Mouse (Mus musculus) layer of hippocampus, postnatal 10 days (tissue): ENCODE measurements around the gene Taar8b. TPM values are rescaled to one million over a fixed set of nuclear protein-coding genes. Genes with fewer than 3 reads are reported as not detected.
"Not testable (repeated sequence)": the region's sequence is repeated elsewhere in the genome, so short reads cannot be mapped to it uniquely, and the experiment has no call there.

ENCODE experiments used
- DNase-seq, 2 experiments: peaks; one replicate each; pipeline ENCODE4 v3.0.0; 2021; ENCODE audit warnings: low spot score in 2 of 2
- long read RNA-seq: library from polyadenylated mRNA; stranded (forward); transcript quantifications from one replicate; pipeline ENCODE4 v2.0.0, GENCODE M21; 2023
- total RNA-seq, 2 experiments: library from RNA; stranded (reverse); gene quantifications; 2 replicates each; pipeline ENCODE4 v1.2.3; 2021

The Taar8b gene
- not detected for total RNA-seq
- long read RNA-seq = 0 reads

- no peak for DNase-seq
These were observed at the start of gene Taar8b for GRCm38 (mm10) chr10:24092194-24092593. Gene Taar8b (minus strand): TSS chr10:24092294.

DNA sequence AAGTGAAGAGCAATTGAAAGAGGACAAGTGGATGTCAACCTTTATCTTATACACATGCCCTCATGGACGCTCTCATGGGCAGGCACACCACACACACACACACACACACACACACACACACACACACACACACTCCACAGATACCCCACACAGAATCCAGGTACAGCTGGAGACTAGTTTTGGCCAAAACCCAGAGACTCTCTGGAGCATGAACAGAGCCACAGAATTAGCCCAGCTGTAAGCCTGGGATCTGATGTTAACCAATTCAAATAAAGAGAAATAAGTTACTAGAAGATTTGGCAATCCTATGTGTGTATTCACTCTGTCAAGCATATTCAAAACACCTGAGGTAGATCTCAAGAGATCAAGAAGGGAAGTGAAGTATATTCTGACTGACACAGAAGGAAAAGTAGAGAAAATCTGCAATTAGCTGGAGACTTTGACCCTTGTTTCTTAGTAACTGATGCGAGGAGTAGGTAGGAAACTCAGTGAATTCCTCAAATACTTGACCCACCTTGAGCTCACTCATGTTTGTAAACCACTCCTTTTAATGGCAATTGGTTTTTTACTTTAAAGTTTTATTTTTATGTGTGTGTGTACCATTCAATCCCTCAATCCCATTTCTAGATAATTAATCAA lies 46.6 kb upstream of the Taar8b start:
- DNase-seq = no peak

DNA sequence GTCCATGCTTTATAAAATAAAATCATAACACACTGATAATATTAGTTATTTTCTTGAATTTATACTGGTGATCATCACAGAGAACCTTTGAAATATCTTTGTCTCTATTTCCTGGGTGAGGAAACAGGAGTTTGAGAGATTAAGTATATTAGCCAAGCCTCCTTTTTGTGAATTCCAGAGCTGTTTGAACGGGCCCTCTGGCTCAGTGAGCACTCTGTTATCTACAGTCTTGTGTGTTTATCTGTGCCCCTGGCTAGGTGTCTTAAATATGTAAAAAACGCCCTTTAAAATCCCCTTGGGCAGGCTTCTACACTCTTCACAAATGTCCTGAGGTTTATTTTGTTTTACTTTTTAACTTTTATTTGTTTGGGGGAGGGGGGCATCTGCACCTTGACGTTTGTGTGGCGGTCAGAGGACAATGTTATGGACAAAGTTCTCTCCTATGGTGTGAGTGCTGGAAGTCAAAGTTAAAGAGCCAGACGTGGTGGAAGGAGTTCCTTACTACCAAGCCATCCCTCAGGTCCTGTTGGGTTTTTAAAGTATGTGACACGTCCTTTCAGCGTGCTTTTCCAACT lies 42.1 kb upstream of the Taar8b start:
- DNase-seq = no peak

GRCm38 (mm10) chr10:24133132-24133531 lies 41.0 kb upstream of the Taar8b start:
- DNase-seq = no peak

DNA sequence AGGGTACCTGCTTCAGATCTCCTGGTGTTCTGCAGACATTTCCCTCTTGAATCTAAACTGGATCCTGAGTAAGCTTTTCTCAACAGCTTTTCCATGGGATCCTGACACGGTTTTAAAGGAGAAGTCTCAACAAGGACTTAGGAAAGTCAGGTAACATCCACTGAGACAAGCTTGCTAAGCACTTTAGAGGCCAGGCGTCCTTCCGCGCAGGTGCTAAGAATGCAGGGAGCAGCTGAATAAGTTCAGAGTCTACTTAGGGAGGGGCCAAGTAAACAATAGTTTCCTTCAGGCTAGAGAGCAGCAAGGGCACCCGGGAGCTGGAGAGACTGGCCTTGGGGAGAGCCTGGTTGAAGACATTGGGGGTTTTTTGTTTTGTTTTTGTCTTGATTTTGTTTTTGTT lies 40.2 kb upstream of the Taar8b start:
- DNase-seq = no peak

DNA sequence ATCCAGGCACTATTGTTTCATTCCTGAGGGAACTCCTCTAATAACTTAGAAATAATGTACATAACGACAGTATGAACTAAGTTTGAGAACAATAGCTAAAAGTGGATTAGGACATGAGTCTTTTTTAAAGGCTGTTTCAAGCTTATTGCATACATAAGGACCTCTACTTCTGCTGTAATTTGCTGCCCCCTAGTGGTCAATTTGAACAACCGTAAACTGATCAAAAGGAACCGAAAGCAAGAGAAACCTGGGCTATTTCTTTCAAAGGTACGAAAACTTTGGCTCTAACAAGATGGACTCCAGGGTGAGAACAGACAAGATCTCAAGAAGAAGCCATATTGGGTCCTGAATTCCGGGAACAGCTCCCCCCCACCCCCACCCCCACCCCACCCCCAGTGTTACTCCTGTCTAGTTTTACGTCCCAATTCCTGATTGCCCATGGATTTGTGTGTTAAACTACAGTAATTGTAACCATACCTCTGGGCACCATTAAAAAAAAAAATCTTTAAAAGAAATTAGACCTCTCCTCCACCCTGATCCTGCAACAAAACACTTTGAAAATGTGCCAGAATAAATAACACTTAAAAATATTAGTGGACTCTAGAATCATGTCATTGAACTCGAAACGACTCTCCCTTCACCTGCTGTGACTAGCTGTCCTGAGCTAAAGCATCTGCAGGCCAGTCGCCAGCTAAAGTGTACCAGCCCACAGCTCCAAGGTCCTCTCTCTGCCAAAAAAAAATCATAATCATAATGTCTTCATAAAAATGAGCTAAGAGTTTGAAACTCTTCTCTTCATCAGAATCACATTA lies 39.6 kb upstream of the Taar8b start:
- peak; percentile 49 to 56 for DNase-seq

DNA sequence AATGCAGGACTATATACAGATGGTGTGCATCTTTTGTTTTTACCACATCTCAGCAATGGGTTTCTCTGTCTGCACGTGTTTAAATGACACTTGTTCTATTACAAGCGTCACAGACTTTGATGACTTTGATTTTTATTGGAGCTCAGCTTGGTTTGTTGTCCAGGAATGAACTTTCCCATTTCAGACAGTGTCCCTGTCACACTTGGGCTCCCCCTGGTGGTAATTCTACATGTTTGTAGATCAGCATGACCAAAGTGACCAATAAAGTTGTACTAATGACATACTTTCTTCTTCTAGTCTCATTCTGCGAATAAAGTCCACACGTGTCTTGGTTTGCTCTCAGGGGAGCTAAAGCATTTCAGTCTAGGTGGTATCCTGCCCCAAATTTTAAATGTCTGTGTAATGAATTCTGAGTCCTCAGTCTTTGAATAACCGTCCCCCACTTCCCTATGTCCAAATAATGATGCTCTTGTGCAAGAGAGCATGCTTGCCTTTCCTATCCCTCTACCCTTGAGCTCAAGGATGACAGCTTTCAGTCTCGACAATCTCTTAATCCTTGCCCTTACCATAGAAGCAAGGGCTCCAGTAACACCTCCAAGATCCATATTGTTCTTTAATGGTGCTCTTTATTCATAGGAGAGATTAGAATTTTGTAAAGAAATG lies 19.2 kb upstream of the Taar8b start:
- DNase-seq = peak; percentile 14 to 39

GRCm38 (mm10) chr10:24109434-24109833 lies 17.3 kb upstream of the Taar8b start, which contains the start of gene Taar9:
Gene Taar9 (minus strand): TSS chr10:24109534.
- not testable (repeated sequence) for DNase-seq

- DNase-seq = no peak
These were observed 16.1 kb upstream of the Taar8b start for GRCm38 (mm10) chr10:24108236-24108635.

DNA sequence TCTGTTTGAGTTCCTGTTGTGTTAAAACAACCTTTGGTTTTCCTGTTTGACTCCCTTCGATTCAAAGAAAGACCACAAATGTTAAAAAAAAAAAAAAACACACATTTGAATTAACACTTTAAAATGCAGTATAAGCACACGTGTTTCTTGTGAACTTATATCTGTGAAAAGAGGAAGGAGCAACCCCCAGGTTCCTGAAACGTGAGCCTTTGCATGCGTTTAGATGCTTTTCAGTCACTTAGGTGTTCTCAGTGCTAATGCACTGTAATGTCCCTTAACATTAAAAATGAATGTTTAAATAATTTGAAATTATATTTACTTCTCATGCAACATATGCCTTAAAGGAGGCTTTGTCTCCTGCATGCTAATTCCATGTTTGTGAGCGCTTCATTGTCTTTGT lies 15.7 kb upstream of the Taar8b start:
- no peak for DNase-seq

DNA sequence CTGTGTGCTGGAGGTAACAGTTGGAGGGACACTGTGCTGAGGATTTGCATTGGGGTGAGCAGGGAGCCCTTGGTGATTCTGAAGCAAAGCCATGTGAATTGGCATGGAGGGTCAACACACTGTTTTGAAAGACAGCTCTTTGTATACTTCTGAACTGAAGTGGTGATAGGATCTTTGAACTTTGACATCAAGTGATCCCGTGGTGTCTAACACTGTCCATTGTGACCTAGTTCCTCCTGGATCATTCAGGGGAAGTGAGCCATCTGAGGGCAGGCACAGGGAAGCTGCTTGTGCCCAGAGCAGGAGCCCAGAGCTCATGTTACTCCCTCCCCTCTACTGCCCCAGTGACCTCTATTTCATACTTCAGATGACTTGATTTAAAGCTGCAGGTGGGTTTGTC lies 11.2 kb upstream of the Taar8b start:
- DNase-seq = not testable (repeated sequence)

GRCm38 (mm10) chr10:24101812-24102211 lies 9.7 kb upstream of the Taar8b start, which contains the start of gene Taar8c:
Gene Taar8c (minus strand): TSS chr10:24101912.
- not testable (repeated sequence) for DNase-seq

GRCm38 (mm10) chr10:24097010-24097409 lies 4.9 kb upstream of the Taar8b start:
- DNase-seq = not testable (repeated sequence)

GRCm38 (mm10) chr10:24087168-24087567 lies 4.9 kb downstream of the Taar8b start:
- DNase-seq = no peak

DNA sequence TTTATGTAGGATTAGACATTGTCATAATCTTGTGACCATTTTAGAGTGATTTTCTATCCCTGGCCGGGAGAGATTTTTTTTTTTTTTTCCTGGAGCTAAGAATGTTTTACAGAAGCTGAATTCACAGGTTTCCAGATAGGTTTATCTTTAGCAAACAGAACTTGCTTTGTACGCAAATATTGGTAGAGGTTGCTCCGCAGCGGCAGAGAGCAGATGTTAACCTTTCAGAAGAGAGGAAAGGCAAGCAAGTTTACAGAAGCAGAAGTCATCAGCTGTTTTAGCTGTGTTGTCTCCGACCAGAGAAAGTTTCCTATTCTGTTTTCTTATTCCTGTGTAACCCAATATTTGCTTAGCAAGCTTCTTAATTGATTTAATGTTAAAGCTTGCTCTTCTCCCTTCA lies 5.5 kb downstream of the Taar8b start:
- no peak for DNase-seq

GRCm38 (mm10) chr10:24085936-24086335 lies 6.2 kb downstream of the Taar8b start:
- no peak for DNase-seq

DNA sequence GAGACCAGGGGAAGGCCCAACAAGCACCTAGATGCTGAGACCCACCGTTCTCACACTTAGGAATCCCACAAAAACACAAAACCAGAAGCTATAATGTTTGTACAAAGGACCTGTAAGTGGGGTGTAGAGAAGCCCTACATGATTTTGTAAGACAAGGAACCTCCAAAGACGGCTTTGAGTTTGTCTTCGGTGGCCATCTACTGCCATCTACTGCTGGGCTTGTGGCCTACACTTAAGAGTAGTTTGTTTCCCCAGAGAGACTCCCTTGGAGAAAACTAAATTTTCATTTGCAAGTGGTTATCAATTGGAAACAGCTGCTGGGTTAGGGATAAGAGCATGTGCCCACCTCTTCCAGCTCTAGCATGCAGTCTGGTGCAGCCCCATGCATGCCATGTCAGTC lies 11.9 kb downstream of the Taar8b start:
- DNase-seq = peak; percentile 55 to 63

DNA sequence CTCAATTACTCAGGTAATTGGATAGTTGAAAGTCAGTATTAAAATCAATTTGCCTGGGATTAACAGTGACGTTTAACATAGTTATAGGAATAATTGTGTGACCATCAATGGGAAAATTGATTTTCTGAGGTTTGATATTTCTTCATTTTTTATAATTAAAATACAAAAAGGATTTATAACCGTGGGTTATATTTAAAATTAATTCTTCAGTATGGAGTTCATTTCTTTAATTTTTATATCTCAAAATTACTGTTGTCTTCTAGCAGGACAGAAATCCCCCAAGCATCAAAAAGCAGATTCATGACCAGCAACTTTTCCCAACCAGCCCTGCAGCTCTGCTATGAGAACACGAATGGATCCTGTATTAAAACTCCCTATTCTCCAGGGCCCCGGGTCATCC lies 15.9 kb downstream of the Taar8b start, which contains the start of gene Taar8a:
Taar8a (plus strand) TSS at position 301 of the 400 bp plus-strand sequence.
- DNase-seq = not testable (repeated sequence)

- not testable (repeated sequence) for DNase-seq
These were observed 17.3 kb downstream of the Taar8b start for GRCm38 (mm10) chr10:24074751-24075150.

- DNase-seq = no peak
These were observed 33.1 kb downstream of the Taar8b start for GRCm38 (mm10) chr10:24058986-24059385.

DNA sequence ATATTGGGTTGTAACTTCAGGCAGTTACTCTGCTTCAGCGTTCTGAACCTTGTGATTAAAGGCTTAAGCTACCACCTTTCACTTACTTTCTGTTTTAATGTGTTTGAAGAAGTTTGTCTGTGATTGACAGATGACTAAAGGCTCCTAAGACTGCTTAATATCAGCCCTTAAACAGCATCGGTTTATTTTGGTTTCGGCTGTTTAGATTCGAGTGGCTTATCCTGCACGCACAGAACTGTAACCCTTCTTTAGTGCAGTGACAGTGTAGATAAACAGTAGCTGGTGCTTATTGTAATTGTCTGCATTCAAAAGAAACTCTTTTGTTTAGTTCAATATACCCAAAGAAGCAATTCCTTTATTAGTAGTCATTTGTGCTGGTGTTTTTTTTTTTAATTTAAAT lies 40.1 kb downstream of the Taar8b start:
- no peak for DNase-seq
